Mouse (Mus musculus) neural tube, embryonic 14.5 days (tissue): Measurements from ENCODE around the gene Tmem63c. TPM values are rescaled to one million over a fixed set of nuclear protein-coding genes. Genes with fewer than 3 reads are reported as not detected.
A peak's percentile ranks its signal among the peaks of the same experiment; 100 is the strongest.

Experiments
- ATAC-seq: fragments of 200-750 bp; cut with Nextera tagmentation; 2 replicates; pipeline ENCODE4 v1.8.0; 2017; ENCODE audit warnings: low read depth, mild to moderate bottlenecking, moderate TSS enrichment, moderate library complexity
- H3K27ac ChIP-seq: fragments of 300-500 bp; sonication (generic); 2 replicates; pipeline ENCODE4 v1.5.1; 2014; ENCODE audit warnings: low read depth, mild to moderate bottlenecking, control low read depth, low read length, moderate library complexity, mixed read lengths
- H3K27me3 ChIP-seq: fragments of 300-500 bp; sonication (generic); 2 replicates; pipeline ENCODE4 v1.6.1; 2014; ENCODE audit warnings: low read length; ENCODE audit not compliant: control insufficient read depth, insufficient read depth
- H3K36me3 ChIP-seq: fragments of 300-500 bp; sonication (generic); 2 replicates; pipeline ENCODE4 v1.6.1; 2014; ENCODE audit warnings: low read length, mixed read lengths; ENCODE audit not compliant: control insufficient read depth, insufficient read depth
- H3K4me1 ChIP-seq: fragments of 300-500 bp; sonication (generic); 2 replicates; pipeline ENCODE4 v1.6.1; 2014; ENCODE audit warnings: low read length; ENCODE audit not compliant: control insufficient read depth, insufficient read depth
- H3K4me2 ChIP-seq: fragments of 300-500 bp; sonication (generic); 2 replicates; pipeline ENCODE4 v1.6.1; 2014; ENCODE audit warnings: mild to moderate bottlenecking, low read depth, low read length, control low read depth
- H3K4me3 ChIP-seq: fragments of 300-500 bp; sonication (generic); 2 replicates; pipeline ENCODE4 v1.5.1; 2014; ENCODE audit warnings: low read depth, low read length, control low read depth, mixed read lengths
- H3K9ac ChIP-seq: fragments of 300-500 bp; sonication (generic); replicated peaks from 2 replicates; pipeline ENCODE4 v1.6.1; 2014; ENCODE audit warnings: low read depth, mild to moderate bottlenecking, control low read depth, low read length, mixed read lengths
- H3K9me3 ChIP-seq: fragments of 300-500 bp; sonication (generic); 2 replicates; pipeline ENCODE4 v1.6.1; 2016; ENCODE audit warnings: low read length; ENCODE audit not compliant: control insufficient read depth
- WGBS: fragments of 180-500 bp; shearing (Covaris S2); extraction: QIAGEN DNeasy Blood & Tissue Kit; methylation state at CpG from one replicate; pipeline ENCODE4 v1.1.7; 2014; 5-methylcytosine and 5-hydroxymethylcytosine counted together
- polyA plus RNA-seq: library from polyadenylated mRNA; unstranded; fragments of >200 nt; fragmentation: Nextera tagmentation; extraction: Ambion mirVana; gene quantifications from 2 replicates; pipeline ENCODE4 v1.2.1, GENCODE M21; 2014

Tmem63c gene
- polyA plus RNA-seq, 1 experiment from 2014 or later: 15.8 TPM

DNA sequence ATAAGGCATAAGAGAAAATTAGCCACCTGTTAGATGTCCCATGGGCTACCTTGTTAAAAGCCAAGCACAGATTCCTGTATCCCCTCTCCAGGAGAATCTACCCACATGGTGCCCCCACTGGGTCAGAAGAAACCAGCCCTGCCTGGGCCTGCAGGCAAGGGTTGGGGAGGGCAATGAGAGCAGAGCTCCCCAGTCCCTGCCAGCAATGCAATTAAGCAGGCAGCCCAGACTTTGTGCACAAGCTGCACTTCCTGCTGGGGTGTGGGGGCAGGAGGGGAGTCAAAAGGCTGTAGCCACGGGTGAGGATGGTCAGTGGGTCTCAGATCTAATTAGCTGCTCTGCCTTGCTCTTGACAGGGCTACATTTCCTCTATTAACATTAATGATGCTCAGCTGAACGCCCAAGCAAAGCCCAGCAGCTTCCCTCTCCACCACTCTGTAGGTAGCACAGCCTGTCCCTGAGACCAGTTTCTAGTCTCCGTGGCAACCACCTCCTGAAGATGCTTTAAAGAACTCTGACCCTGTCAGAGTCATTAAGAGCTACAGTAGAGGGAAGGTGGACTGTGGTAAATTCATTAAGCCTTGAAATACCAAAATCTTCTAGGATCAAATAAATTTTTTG lies 86.3 kb downstream of the Tmem63c start:
- H3K9ac ChIP-seq: no peak overlapping the region
- WGBS: 26% methylated on average over 3 of the region's 3 CpGs
- 0 out of 2 replicates have a peak, but pooled peaks cover 3% of the 10 kb centered on the region for H3K36me3 ChIP-seq
- no peak overlapping the region for H3K4me2 ChIP-seq
- no peaks in the 10 kb centered on the region for H3K9me3 ChIP-seq
- no peaks in the 10 kb centered on the region for H3K4me1 ChIP-seq
- no peak overlapping the region for H3K4me3 ChIP-seq
- no peak overlapping the region for H3K27ac ChIP-seq
- peaks cover 3% of the 10 kb centered on the region; the same call in 1 of the 2 replicates for H3K27me3 ChIP-seq
- ATAC-seq: peak; percentile 24; the same call in 1 of the 2 replicates

DNA sequence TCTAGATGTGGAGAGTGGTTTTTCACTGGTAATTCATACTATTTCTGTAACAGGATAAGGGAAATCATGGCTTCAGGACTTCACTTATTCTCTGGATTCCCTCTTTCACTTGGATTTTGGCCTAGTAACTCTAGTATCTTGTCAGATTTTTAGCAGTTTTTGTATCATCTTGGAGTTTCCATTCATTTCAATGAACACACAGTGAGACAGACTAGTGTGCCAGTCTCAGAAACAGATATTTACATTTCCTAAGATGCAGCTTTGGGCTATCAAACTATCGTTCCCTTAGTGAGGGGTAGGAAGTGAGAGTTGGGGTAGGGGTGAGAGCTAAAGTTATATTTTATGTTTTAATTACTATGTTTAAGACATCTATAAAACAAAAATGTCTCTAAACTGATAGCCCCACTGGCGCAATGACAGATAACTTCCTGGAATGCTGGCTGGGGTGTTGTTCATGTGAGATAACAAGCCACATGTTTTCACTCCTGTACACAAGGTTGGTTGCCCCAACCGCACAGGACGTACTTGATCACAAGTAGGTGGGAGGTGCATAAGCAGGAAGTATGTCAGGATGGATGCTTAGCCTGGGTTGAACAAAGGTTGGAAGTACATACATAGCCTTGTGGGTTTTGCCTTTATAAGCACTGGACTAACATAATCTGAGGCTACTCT lies 100.9 kb downstream of the Tmem63c start:
- ATAC-seq: no peak
- 95% methylated on average over 4 of the region's 4 CpGs for WGBS
- peaks cover 22% of the 10 kb centered on the region for H3K36me3 ChIP-seq

GRCm38 (mm10) chr12:87127256-87127655 lies 106.1 kb downstream of the Tmem63c start:
- WGBS: 75% methylated on average over 4 of the region's 4 CpGs
- no peak overlapping the region for H3K4me2 ChIP-seq
- no peaks in the 10 kb centered on the region for H3K9me3 ChIP-seq
- H3K36me3 ChIP-seq: peaks cover 25% of the 10 kb centered on the region
- ATAC-seq: no peak
- H3K27me3 ChIP-seq: no peaks in the 10 kb centered on the region
- H3K27ac ChIP-seq: no peak overlapping the region
- H3K4me3 ChIP-seq: no peak overlapping the region
- no peak overlapping the region for H3K9ac ChIP-seq
- no peaks in the 10 kb centered on the region for H3K4me1 ChIP-seq

More for the DNA sequence above, 100.9 kb downstream of the Tmem63c start:
- Histone ChIP-seq H3K4me1 (no peaks in the 10 kb centered on the region), H3K4me2 (no peak overlapping the region), H3K9me3 (no peaks in the 10 kb centered on the region), H3K27me3 (no peaks in the 10 kb centered on the region), H3K4me3 (no peak overlapping the region), H3K27ac (no peak overlapping the region), H3K9ac (no peak overlapping the region)

DNA sequence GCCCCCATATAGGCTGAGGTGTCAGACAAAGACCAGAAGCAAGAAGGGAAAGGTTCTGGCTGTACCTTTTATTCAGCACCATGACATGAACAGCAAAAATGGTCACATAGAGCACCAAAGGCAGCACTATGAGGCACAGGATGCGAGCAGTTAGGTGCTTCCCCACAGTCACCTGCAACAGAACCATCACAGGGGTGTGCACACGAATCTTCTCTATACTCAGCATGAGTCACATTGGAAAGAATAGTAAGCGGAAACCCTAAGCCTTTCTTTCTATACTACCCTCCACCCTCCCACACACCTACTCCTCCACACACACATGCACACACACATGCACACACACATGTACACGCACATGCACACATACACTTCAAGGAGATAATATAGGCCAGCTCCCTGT lies 109.1 kb downstream of the Tmem63c start:
- H3K9ac ChIP-seq: no peak overlapping the region
- no peaks in the 10 kb centered on the region for H3K27me3 ChIP-seq
- 89% methylated on average over 4 of the region's 4 CpGs for WGBS
- no peaks in the 10 kb centered on the region for H3K4me1 ChIP-seq
- peaks cover 12% of the 10 kb centered on the region; the same call in 1 of the 2 replicates for H3K36me3 ChIP-seq
- no peak overlapping the region for H3K27ac ChIP-seq
- H3K4me2 ChIP-seq: no peak overlapping the region
- H3K4me3 ChIP-seq: no peak overlapping the region
- ATAC-seq: no peak
- no peaks in the 10 kb centered on the region for H3K9me3 ChIP-seq

DNA sequence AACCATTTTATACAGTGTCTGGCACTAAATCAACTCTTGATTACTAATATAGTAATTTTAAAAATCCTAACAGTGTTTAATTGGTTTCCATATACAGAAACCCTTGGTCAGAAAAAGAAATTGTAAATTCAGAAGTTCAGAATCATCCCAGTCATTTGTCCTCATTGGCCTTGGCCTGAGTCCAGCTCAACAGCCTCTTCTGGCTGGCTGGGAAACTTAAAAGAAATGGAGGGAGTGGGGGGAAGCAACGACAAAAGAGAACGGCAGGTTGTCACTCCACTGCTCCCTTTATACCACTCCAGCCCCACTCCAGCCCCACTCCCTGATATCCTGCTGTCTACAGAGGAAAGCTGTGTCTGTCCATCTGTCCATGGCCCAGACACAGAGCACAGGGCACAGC lies 110.0 kb downstream of the Tmem63c start:
- Histone ChIP-seq H3K27ac (no peak overlapping the region), H3K27me3 (no peaks in the 10 kb centered on the region), H3K4me2 (no peak overlapping the region), H3K36me3 (peaks cover 12% of the 10 kb centered on the region; the same call in 1 of the 2 replicates), H3K4me1 (no peaks in the 10 kb centered on the region), H3K9ac (no peak overlapping the region), H3K4me3 (no peak overlapping the region), H3K9me3 (no peaks in the 10 kb centered on the region)
- WGBS: 68% methylated on average over 2 of the region's 2 CpGs
- no peak for ATAC-seq

GRCm38 (mm10) chr12:87131619-87132018 lies 110.5 kb downstream of the Tmem63c start:
- H3K36me3 ChIP-seq: peaks cover 12% of the 10 kb centered on the region; the same call in 1 of the 2 replicates
- no peaks in the 10 kb centered on the region for H3K27me3 ChIP-seq
- H3K27ac ChIP-seq: no peak overlapping the region
- no peak for ATAC-seq
- no peak overlapping the region for H3K4me2 ChIP-seq
- no peaks in the 10 kb centered on the region for H3K4me1 ChIP-seq
- no peaks in the 10 kb centered on the region for H3K9me3 ChIP-seq
- H3K9ac ChIP-seq: no peak overlapping the region
- 70% methylated on average over 3 of the region's 3 CpGs for WGBS
- no peak overlapping the region for H3K4me3 ChIP-seq

DNA sequence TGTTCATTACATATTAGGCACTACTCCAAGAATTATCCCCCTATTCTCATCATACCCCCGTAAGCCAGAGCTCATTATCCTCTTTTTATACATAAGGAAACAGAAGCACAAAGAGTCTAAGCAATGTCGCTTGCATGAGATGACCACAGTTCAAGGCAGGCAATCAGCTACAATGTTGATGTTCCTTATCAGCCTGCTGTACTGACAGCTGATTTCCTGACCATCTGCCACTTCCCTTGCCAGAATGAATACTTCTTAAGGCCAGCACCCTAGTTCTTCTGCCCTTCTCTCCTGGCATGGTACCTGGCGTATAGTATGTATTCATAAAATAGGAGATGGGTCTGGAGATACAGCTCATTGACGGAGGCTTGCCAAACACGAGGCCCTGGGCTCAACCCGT lies 111.1 kb downstream of the Tmem63c start:
- no peak overlapping the region for H3K4me3 ChIP-seq
- no peak for ATAC-seq
- WGBS: 94% methylated on average over 6 of the region's 6 CpGs
- H3K27ac ChIP-seq: no peak overlapping the region
- no peaks in the 10 kb centered on the region for H3K4me1 ChIP-seq
- no peaks in the 10 kb centered on the region for H3K27me3 ChIP-seq
- no peak overlapping the region for H3K4me2 ChIP-seq
- H3K36me3 ChIP-seq: peaks cover 10% of the 10 kb centered on the region; the same call in 1 of the 2 replicates
- H3K9ac ChIP-seq: no peak overlapping the region
- H3K9me3 ChIP-seq: no peaks in the 10 kb centered on the region

DNA sequence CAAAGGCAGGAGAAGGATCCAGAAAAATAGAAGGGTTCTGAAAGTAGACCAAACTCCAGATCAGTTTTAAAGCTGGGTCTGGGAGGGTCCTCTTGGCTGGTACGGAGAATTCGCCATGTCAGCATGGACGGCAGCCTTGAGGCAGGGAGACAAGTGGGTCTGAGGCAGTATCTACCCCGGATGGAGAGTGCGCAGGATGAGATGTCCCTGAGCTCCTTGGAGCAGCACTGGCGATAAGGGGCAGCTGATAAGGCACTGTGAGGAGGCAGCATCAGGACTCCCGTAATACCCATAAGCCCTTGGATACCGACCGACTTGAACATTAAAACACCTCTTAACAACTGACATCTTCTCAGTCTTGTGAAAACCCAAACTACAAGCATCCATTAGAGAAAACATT lies 111.6 kb downstream of the Tmem63c start:
- H3K9ac ChIP-seq: no peak overlapping the region
- ATAC-seq: no peak
- no peak overlapping the region for H3K27ac ChIP-seq
- H3K9me3 ChIP-seq: no peaks in the 10 kb centered on the region
- 91% methylated on average over 9 of the region's 9 CpGs for WGBS
- H3K4me3 ChIP-seq: no peak overlapping the region
- no peaks in the 10 kb centered on the region for H3K4me1 ChIP-seq
- H3K4me2 ChIP-seq: no peak overlapping the region
- peaks cover 5% of the 10 kb centered on the region; the same call in 1 of the 2 replicates for H3K36me3 ChIP-seq
- H3K27me3 ChIP-seq: no peaks in the 10 kb centered on the region
